Mouse (Mus musculus) lung, postnatal 36 days (tissue): ENCODE results near the gene Pbxip1.

Source experiments
- DNase-seq: peaks from one replicate; pipeline ENCODE4 v3.0.0; 2022; ENCODE audit warnings: mixed read lengths

Pbxip1 gene

DNA sequence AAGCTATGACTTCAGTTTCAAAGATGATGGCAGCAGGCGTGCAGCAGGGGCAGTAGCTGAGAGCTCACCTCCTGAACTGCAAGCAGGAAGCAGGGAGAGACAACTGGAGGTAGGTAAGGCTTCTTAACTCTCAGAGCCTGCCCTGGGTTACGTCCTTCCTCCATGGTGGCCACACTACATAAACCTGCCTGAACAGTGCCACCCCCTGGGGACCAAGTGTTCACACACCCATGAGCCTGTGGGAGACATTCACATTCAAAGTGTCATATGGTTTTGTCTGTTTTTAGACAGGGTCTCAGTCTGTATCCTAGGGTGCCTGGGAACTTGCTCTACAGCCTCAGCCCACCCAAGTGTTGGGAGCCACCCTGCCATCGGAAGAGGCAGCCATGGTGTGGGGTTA, 54.3 kb downstream of the Pbxip1 start:
- DNase-seq, result no peak

DNA sequence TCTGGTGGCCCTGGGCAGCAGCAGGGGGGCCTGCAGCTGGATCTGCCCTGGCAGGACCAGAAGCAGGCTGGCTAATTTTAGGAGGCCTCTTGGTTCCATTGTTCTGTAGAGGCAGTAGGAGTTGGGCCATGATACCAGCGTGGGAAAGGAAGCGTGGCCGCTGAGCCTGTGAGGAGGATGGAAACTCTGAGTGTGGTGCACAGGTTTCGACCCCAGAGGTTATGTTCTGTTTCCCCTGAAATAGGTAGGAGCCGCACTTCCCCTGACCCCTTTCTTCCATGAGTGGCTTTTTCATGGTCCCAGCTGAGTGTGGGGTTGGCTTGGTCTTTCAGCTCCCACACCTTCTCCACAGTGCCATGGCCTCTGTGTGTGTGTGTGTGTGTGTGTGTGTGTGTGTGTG, 55.1 kb downstream of the Pbxip1 start:
- no peak for DNase-seq

DNA sequence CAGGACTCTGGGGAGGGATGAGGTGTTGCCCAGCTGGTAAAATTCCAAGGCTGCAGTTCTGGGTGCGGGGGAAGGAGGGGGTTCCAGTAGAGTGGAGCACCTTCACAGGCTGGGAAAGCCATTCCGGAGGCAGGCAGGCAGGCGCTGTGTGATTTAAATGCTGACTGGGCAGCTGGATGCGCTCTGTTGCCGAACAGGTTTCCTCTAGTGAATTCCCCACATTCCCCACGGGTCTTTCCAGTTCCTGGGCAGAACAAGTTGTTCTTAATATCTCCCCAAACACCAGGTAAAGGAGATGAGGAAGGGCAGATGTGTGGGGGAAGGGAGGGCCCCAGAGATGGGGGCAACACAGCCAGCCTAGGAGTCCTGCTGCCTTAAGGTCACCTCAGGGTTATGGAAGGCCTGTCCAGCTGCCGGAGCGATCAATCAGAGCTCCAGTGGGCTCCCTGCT, 56.2 kb downstream of the Pbxip1 start:
- peak; percentile 62 for DNase-seq

DNA sequence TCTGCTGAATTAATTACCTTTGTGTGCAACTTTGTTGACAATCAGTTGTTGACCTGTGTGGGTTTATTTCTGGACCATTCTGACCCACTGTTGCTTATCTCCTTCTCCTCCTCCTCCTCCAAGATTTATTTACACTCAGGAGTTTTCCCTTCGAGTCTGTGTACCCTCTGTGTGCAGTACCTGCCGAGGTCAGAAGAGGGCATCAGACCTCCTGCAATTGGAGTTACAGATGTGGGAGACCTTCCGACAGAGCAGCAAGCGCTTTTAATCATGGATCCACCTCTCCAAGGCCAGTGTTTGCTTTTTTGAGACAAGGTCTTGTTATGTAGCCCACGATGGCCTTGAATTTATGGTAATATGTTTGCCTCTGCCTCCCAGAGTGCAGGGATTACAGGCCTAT, 58.1 kb downstream of the Pbxip1 start:
- no peak for DNase-seq

DNA sequence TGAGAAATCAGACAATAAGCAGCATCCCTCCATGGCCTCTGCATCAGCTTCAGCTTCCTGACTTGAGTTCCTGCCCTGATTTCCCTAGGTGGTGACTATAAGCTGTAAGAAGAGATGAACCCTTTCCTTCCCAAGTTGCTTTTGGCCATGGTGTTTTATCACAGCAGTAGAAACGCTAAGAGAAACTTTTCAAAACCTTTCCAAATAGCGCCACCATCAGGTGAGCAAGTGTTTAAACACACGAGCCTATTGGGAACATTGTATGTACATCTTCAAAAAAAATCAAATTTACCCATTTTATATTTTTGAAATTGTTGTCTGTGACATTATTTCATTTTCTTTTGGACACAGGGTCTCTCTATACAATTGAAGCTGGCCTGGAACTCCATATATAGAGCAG, 59.9 kb downstream of the Pbxip1 start:
- no peak for DNase-seq

DNA sequence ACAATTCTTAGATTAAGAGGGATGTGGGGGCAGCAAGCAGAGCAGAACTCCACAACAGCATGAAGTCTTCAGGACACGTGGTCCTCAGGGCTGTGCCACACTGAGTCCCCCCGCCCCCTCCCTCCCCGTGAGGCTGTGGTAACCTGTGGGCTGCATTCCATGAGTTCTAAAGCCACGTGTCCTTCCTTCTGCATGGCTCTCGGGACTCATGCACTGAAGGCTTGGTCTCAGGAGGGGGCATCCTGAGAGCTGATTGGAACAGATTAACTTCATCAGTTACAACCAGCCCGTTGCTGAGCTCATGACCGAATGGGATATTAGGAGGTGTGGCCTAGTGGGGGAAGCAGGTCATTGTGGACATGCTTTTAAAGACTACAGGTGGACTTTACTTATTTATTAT, 63.2 kb downstream of the Pbxip1 start:
- DNase-seq, result no peak
